Mouse (Mus musculus): ENCODE results near the gene Arrdc2.

The Arrdc2 gene

DNA sequence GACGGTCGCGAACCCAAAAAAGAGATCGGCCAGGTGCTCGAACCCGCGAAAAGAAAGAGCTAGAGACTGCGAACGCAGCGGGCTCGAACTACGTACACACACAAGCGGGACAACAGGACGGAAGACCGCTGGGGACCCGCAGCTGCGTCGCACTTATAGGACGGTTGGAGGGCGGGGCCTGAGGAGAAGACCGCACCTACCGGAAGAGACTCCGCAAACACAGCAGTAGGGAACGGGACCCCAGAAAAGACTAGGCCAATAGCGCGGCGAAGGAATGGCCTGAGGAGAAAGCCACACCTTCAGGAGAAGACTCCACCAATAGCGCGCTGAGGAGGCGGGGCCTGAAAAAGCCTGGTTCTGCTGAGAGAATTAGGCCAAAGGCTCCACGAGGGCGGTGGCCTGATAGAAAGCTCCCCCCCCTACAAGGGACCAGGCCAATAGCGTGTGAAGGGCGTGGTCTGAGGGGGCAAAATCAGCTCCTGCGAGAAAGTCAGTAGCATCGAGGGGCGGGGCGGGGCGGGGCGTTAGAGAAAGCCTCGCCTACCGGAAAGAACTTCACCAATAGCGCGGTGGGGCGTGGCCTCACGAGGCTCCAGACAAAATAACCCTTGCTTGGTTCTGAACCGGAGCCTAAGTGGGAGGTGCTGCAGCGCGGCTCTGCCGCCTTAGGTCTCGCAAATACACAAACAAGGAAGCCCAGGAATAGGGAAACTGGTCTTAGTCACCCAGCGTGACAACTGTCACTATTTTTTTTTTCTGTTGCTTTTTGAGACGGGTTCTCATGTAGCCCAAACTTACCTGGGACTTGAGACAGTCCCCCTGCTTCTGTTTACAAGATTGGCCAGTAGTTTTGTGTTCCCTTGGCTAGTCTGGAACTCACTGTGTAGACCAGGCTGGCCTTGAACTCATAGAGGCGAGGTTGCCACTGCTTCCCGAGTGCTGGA, at the start of gene Arrdc2:
TSS of gene Arrdc2 (minus strand) at position 313 of the 944 bp plus-strand sequence.
- peak; percentile 99 for DNase-seq (ENCODE audit: low read depth)

GRCm38 (mm10) chr8:70887669-70888068, 48.1 kb upstream of the Arrdc2 start:
- DNase-seq (ENCODE audit: low read depth) = peak; percentile 52

DNA sequence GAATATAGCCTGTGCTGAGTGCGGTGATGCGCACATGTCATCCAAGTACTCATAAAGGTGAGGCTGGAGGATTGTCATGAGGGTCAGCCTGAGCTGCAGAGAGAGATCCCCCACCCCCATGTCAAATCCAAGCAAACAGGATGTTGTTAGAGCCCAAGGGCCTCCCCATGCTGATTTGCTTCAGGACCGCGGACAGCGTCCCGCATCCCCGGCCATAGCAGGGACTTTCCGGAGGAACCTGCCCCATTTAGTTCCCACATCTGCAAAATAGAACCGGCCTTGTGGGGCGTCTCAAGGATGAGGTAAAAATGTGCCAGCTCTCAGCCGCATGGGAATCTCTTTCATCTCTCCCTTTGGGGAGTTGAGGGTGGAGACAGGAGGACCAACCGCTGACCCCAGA, 46.1 kb upstream of the Arrdc2 start:
- peak; percentile 44 for DNase-seq (ENCODE audit: low read depth)

- DNase-seq (ENCODE audit: low read depth) = no peak
Observed at GRCm38 (mm10) chr8:70884683-70885082, 45.2 kb upstream of the Arrdc2 start.

- no peak for DNase-seq (ENCODE audit: low read depth)
Observed at GRCm38 (mm10) chr8:70884186-70884585, 44.7 kb upstream of the Arrdc2 start.

GRCm38 (mm10) chr8:70880546-70880945, 41.0 kb upstream of the Arrdc2 start:
- DNase-seq (ENCODE audit: low read depth) = no peak

GRCm38 (mm10) chr8:70880126-70880525, 40.6 kb upstream of the Arrdc2 start:
- no peak for DNase-seq (ENCODE audit: low read depth)

DNA sequence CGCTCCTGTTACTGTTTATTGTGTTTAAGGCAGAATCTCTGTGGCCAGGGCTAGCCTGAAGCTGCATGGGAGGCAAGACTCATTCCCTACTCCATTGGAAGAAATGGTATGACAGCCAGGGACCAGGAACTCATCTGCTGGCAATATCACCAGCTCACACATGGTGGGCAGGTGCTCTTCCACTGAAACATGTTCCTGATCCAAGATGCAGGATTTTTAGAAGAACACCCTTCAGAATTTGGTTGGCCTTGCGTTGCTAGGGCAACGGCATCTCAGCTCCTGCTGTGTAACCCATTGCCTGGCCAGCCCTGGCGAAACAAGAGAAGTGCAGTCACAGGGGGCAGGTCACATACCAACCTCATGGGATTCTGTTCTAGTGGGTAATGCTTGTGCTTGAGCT, 40.0 kb upstream of the Arrdc2 start:
- no peak for DNase-seq (ENCODE audit: low read depth)

GRCm38 (mm10) chr8:70878178-70878577, 38.7 kb upstream of the Arrdc2 start:
- DNase-seq (ENCODE audit: low read depth) = no peak

DNA sequence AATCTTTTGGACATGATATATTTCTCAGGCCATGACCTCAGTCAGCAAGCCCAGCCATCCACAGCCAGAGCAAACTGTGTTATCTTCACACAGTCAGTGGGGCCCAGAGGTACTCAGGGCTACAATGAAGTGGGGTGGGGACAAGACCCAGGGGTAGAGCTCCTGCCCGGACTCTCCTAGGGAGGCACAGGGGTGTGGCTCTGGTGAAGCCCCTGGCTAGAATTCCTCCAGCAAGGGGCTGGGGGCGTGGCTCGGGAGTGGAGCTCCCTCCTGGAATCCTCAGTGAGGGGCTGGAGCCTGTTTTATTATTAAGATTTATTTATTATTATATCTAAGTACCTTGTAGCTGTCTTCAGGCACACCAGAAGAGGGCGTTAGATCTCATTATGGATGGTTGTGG, 36.9 kb upstream of the Arrdc2 start:
- DNase-seq (ENCODE audit: low read depth) = no peak

DNA sequence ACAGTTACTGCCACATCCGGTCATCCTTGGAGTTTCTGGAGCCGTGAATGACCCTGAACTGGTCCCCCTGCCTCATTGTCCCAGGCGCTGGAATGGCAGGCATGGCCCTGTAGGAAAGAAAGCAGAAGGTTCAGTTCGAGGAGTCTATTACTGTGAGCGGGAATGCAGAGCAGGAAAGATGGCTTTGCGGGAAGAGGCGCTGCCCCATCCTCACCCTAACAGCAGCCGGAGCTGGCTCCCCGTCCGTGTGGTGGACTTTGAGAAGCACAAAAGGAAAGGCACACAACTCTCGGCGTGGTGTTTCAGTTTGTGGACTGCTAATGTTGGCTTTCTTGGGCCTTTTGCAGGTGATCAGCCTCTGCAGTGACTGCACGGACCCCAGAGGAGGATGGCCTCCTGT, 34.9 kb upstream of the Arrdc2 start:
- no peak for DNase-seq (ENCODE audit: low read depth)

- DNase-seq (ENCODE audit: low read depth) = peak; percentile 97
Observed at GRCm38 (mm10) chr8:70873364-70873985, 34.0 kb upstream of the Arrdc2 start, which contains the start of gene Ccdc124. Gene Ccdc124, minus strand, starts transcription at chr8:70873935.

DNA sequence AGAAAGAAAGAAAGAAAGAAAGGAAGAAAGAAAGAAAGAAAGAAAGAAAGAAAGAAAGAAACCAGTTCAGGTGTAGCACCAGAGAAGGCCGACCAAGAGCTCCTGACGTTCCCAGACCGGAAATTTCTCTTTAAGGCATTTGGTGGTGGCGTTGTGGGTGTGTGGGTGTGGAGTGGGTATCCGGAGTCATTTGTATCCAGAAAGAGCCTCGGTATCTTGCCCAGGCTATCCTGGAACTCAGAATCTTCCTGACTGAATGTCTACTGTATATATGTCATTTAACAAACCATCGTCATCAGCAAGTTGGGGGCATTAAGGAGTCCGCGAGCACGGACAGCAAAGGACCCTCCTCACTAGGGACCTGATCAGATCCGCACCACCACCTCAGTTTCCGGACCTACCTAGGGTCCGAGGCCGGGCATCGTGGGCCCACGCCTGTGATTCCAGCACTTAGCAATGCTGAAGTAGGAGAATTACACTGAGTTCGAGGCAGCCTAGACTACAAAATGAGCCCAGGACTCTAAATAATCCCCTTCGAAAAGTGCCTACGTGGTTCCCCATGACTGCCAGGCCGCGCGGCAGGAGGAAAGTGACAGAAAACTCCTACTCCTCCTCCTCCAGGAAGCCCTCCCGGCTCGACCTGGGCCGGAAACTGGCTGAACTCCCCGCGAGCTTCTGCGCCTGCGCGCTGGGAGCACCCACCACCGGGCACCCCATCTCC, 33.3 kb upstream of the Arrdc2 start:
- DNase-seq (ENCODE audit: low read depth) = peak; percentile 47

GRCm38 (mm10) chr8:70871195-70871807, 31.8 kb upstream of the Arrdc2 start:
- DNase-seq (ENCODE audit: low read depth) = no peak

DNA sequence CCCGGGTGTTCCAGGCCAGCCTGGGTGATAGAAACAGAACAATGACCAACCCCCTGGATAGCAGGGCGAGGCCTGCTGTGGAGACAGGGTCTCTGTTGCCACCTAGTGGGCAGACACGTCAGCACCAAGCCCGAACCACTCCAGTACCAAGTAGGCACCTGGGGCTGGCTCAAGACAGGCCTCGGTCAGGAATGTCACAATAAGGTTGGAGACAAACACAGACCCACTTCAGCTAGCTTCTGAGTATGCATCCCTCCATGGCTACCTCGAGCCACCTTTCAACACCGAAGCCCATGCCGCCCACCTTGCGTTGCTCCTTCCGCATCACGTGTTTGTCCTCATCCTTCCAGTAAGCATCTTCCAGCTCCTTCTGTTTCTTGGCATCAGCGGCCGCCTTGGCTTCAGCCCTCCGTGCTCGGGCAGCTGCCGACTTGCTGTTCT, 30.1 kb upstream of the Arrdc2 start:
- peak; percentile 86 for DNase-seq (ENCODE audit: low read depth)

DNA sequence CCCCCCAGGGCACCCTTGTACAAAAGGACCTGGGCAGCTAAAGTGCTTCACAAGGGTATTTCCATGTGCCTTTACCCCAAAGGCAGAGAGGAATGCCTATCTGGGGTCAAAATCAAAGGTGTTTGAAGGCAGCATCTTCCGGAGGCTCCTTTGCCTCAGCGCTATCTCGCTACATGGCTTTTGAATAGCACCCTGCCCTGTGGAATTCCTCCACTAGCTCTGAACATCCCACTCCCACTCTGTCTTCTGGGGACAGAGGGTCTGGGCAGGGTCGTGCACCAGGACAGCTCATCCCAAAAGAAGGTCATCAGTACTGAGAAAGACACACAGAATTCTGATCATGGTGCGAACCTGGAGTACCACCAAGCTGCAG, 29.7 kb upstream of the Arrdc2 start:
- no peak for DNase-seq (ENCODE audit: low read depth)

DNA sequence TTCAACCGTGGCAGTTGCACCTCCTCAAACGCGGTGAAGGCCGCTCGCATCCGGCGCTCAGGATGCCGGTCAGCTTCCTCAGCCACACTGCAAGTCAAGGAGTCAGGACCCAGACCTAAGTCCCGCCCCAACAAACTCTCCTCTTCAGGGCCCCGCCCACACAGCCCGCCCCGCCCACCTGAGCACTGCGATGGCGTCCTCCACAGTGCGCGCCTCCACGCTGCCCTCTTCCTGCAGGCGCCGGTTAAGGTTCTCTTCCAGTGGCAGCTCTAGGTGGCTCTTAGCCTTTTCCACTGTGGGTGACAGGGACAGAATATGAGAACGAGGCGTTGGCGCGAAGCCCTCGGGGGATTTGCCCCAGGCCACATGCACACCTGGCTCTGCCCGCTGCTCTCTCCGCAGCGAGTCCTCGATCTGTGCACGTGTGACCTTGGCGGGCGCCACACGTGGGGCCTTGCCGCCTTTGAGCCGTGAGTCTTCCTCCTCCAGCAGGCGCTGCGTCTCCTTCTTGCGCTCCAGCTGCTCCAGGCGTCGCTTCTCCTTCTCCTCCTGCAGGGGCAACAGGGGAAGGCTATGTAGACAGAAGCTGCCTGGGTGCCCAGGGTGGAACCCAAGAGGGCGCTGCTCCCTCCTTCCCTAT, 29.2 kb upstream of the Arrdc2 start:
- DNase-seq (ENCODE audit: low read depth) = peak; percentile 77

DNA sequence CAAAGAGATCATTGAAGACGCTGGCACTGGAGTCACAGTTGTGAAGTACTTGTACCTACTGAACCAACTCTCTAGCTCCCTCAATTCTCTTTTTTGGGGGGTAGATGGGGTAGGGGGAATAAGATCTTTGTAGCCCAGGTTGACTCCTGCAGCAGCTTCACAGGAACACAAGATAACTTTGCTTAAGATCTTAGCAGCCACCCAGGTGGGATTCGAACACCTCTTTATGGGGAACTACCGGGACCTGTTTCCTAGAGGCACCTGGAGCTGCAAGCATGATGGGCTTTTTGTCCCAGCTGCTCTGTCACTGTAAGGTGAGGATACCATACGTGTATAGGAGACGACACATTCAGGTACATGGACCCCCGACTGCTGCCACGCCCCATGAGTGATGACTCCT, 27.0 kb upstream of the Arrdc2 start:
- no peak for DNase-seq (ENCODE audit: low read depth)

DNA sequence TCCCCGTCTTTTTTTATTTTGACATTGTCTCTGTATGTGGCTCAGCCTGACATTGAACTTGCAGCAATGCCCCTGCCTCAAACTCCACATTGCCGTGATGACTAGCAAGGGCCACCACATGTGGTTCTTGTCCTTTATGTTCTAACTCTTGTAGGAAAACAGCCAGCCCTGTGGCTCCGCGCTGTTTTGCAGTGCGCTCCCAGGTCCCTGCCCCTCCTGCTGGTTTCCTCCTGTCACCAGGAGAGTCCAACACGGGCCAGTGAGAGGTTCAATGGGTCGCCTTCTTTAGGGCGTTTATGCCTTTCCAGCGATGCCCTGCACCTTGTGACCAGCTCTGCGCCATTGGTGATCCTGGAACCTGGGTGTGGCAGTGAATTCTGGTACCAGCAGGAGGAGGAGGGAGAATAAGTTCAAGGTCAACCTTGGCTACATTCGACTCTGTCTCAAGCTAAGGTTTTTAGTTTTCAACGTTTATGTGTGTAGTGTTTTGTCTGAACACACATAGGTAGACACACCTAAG, 26.5 kb upstream of the Arrdc2 start:
- DNase-seq (ENCODE audit: low read depth) = peak; percentile 46

DNA sequence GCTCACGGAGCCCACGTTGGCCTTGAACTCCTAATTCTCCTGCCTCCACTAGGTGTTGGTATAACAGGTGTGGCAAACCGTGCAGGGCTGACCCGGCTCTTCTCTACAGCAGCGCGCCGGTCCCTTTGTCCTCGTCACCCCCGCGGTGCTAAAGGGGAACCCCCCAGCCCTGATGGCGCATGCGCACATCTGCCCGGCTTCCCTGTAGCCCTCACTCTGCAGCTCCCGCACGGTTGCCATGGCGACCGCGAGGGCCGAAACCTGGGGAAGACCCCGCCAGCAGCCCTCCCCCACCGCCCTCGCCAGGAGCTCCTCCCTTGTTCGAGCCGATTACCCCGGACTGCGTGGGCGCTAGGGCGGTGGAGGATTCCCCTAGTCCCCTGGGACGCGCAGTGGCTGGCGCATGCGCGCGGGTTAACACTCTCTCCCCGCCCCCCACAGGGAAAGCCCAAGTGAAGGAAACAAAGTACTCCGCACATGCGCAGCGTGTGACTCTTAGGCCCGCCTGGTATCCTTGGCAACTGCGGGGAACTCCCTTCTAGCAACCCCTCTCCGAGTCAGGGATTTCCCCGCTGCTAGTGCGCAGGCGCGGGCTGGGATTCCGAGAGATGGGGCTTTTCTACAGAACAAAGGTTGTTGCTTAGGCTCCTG, 26.0 kb upstream of the Arrdc2 start:
- peak; percentile 100 for DNase-seq (ENCODE audit: low read depth)

- no peak for DNase-seq (ENCODE audit: low read depth)
Observed at GRCm38 (mm10) chr8:70864712-70865221, 25.2 kb upstream of the Arrdc2 start.
